Mouse (Mus musculus) gastrocnemius, adult 8-10 months (tissue): ENCODE data around the gene Igf1. TPM values are rescaled to one million over a fixed set of nuclear protein-coding genes. Genes with fewer than 3 reads are reported as not detected.

Experiments used
- DNase-seq, 2 experiments: peaks; one replicate each; pipeline ENCODE4 v3.0.0; 2022; ENCODE audit warnings: low spot score in 2 of 2
- total RNA-seq, 4 experiments: library from RNA; stranded (reverse); gene quantifications; 2 replicates each; pipeline ENCODE4 v1.2.4; 2022

Gene Igf1
- total RNA-seq = 1 to 10 TPM; 4.8 to 9.8 (median 6.7) TPM

DNA sequence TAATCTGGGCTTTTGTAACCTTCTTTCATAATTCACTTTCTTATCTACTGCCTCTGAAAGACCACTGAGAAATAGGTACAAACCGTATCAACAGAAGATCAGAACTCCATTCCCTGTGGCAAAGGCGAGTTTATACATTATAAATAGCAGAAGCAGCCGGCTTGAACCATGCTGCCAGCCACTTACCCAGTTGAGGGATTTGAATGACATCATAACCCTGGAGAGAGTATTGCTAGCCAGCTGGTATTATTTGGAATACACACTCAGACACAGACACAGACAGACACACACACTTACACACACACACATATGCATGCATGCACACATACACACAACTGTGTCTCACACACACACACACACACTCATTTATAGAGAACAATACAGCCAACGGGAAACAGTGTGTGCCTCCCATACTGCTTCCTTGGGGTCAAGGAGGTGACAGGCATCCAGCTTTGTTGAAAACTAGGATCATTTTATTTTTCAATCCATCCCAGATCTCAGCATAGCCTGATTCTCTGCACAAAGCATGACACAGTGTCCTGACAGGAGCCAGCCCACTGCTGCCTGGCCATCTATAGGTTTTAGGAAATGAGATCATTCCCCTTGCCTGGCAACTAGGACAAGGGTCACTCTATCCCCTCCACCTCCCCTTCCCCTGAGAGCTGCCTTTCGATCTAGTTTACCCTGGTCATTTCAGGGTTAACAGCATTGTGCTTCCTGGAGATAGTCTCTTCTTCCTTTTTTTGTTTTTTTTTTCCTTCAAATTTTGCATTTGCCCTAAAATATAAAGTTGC lies at the start of gene Igf1:
Gene Igf1 (plus strand): TSS at position 253 of the 794 bp plus-strand sequence.
- DNase-seq = no peak

DNA sequence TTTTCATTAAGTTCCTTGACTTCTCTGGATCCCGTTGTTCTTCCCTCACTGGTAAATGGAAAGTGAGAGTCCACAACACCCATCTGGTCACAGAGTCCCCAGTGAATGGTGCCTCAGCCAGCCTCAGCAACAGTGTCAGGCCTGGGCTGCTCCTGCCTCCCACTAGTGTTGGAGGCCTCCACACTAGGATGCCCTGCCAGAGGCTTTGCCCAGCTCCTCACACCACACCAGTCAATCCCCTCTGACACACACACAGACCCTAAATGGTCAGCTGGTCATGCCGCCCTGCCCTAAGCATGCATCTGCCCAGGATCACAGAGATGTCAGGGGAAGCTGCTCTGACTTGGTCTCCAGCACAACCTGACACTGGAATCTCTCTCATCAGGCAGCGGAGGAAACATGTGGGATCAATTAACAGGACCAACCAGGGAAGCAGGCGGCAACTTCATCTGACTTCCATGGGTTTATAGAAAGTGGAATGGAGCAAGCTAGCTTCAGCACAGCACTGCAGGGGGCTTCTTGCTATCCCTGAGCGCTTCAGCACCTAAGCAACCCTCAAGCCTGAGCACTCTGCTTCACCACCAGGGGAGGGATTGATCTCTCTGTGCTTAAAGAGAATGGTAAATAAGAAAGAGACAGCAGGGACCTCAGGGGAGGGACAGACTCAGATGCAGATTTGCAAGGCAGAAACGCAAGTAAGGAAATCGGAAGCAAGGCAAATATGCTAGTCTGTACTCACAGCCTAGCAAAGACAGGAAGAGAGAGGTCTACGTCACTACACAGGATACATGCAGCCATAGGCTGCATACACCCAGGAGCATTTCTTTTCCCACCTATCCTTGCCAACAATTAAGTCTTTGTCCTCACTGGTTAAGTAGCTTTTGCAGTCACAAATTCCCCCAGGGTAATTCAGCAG lies 45.6 kb upstream of the Igf1 start:
- no peak for DNase-seq

DNA sequence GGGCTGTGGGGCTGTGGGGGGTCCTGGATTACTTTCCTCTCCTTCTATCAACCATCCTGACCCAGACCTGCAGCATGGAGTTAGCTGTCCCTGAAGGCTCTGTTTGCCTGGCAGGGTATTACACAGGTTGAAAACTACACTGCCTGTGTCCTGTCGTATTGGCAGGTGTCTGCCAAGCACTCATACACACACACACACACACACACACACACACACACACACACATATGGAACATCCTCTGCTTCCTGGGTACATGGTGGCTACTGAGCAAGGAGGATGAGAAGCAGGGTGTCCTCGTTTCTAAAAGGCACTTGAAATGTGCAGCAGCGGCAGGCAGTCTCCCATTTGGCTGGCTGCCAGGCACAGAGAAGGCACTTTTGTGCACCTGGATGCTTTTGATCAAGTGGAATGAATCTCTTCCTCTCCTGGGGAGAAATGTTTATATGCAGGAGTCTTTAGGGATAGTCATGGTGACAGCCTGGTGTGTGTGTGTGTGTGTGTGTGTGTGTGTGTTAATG lies 44.9 kb upstream of the Igf1 start:
- no peak for DNase-seq

DNA sequence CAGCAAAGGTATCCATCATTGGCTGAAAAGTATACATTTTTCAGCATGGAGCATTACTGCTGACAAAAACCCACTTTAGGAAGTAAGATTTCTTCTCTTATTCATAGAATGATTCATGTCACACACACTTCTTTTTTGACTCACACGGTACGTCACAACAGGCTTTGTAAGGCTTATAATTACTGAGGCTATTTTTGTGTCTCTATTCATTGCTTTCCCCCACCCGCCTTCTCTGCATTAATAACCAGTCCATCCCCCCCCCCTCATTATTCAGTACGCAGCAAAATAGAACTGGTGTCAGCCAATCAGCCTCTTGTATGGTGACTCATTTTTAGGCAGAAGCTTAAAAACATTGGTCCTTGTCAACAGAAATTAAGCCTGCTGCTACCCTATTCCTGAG lies 41.2 kb upstream of the Igf1 start:
- no peak for DNase-seq

DNA sequence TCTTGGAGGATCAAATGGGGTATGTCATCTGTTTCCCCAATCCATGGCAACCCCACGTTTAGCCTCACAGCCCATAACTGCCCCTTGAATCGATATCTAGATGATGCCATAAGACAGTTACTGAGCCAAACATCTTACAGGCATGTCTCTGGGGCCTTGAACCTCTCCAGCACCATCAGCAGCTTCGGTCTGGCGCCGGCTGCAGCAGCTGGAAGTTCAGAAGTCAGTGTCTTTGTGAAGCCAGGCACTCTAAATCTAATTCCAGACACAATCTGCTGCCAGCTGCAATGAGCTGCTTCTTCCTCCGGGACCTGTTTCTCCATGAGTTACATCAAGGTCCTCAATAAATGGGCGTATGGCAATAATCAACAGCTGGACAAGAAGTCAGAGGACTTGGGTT lies 40.3 kb upstream of the Igf1 start:
- peak; percentile 28 to 53 for DNase-seq

DNA sequence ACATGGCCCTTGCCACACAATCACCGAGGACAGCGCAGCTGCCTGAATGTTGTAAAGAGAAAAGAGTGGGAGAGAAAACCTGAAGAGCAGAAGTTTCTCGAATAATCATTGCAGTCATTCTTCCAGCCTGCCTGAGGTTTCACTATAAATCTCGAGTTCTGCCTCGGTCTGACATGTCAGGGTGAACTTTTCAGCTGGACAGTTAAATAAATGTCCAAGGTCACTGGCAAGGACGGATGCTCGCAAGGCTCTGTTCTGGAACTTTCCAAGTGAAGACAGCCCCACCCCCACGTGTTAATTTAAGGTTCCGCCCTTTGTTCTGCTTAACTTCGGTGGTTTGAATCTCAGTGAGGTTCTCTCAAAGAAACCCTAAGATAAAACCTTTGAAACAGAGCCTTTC lies 36.2 kb upstream of the Igf1 start:
- DNase-seq = no peak

DNA sequence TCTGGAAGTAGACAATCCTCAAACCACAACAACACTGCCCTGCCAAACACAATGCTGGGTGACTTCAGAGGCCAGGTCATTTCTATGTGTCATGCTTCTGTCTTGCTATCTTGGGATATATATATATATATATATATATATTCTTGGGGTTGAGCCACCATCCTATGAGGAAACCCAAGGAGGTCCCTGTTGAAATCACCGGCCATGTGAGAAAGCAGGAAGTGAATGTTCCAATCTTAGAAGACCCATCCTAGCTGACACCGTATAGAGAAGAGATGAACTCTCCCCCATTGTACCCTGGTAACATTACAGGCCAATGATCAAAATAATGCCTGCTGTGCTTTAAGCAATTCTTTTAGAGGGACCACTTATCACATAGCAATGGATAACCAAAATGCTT lies 28.1 kb upstream of the Igf1 start:
- DNase-seq = no peak

DNA sequence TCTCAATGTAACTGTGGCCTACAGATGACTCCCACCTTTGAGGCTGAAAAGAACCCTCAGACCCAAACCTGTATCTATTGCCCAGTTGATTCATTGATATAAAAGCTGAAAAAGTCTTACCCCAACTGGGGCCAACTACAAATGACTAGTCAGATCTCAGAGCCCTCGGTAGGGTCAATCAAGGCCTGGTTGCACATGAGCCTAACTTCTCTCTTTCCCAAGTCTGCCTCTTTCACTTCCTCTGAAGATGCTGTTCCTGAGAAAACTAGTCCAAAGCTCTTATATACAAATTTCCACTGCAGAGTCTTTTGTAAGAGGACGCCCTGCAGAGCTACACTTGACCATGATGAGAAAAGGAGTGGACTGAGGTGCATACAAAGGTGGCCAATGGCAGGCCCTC lies 27.4 kb upstream of the Igf1 start:
- DNase-seq = no peak

DNA sequence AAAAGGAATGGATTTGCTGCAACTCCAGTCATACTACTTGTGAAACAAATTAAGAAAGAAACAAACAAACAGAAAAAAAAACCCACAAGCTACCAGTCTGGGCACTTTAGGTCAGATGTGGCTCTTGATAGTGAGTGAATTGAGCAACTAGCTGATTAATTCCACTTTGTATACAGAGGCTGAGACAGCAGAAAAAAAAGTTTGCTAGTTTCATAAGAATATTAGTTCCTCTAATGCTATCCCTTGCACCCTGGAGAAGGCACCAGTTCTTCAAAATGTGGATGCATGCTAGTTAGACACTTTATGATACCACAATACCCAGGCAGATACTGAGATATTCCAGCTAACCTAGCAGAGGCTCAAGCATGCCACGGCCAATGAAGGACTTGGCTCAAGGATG lies 26.0 kb upstream of the Igf1 start:
- DNase-seq = no peak

DNA sequence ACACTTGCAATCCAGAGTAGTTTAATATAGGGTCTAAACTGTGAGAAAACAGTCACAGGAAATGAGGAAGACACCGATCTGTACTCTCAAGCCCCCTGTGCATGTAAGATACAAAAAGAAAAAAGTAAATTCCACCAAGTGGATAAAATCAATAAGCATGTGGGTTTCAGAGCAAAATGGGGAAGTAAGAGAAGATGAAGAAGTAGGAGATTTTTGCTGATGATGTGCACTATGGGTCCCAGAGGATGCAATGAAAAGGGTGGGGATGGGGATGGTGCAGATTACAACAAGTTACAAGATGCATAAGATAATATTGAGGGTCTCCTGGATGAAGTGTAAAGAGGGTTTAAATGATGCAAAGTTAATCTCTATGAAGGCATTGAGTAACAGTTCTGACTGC lies 18.6 kb upstream of the Igf1 start:
- no peak for DNase-seq

DNA sequence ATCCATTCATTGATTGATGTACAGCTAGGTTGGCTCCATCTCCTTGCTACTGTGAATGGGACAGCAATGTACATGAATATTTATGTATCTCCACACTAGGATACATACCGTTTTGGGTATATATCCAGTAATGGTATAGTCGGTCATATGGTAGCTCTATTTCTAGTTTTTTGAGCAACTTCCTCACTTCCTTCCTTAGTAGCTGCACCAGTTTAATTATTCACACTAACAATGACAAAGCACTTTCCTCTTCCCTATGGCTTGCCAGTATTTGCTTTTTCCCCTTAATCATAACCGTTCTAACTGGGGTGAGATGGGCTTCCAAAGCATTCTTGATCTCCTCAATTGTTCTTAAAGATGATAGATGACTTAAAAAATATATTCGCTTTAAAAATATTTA lies 15.6 kb upstream of the Igf1 start:
- no peak for DNase-seq

DNA sequence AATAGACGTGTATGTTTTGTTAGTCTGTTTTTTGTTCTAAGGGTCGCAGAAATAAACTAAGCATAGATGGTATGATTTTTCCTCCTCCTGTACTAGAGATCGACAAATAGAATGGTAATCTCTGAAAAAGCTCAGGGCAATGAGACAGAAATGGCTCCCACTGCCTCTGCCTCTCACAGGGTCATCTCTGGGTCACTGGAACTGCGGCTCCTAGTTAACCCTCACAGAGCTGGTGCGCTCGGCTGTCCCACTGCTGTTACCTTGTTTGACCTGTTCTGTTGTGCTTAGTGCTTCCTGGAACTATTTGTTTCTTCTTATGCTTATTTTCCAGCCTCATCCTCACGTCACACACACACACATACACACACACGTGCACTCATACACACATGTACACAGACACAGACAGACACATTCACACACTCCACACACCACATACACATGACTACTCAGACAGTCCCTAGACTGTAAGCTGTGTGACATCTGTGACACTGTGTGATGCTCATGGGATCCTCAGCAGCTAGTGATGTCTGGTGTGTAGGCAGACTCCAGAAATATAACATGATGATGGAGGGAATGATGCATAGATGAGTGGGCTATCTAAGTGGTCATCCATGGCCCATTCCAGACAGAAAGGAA lies 13.0 kb upstream of the Igf1 start:
- DNase-seq = no peak

DNA sequence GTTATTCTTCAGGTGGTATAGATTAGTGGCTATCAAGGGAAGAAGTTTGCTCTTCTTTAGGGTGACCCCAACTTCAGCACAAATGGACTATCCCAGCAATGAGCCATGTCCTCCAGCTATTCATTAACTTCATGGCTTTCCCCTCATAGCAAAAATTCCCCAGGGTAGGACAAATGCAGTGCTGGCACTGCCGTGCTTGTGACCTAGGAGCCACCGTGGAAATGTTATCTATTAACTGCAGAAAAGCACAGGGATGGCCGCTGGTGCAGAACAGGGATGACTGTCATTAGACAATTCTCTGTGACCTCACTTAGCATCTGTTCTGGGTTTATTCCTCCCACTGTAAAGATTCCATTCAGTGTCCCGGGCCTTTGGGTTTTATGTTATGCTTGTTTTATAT lies 10.2 kb upstream of the Igf1 start:
- DNase-seq = no peak

DNA sequence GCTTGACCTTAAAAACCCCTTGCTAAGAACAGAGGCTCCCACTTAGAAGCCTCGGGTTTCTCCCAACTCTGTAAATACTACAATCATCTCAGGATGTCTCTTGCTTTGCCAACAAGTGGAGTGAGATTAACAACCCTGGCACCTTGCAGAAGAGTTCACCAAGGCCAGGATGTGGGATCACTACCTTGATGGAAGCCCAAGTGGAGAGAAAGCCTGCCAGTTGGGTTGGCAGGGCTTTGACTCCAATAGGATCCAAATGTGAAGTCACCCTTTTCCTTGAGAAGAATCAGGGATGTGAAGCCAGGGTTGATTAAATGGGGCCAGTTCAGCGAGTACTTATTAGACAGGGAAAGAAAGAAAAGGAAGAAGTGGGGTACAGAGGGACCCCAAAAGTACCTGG lies 9.6 kb upstream of the Igf1 start:
- DNase-seq = peak in 1 of 2 experiments; percentile 18

DNA sequence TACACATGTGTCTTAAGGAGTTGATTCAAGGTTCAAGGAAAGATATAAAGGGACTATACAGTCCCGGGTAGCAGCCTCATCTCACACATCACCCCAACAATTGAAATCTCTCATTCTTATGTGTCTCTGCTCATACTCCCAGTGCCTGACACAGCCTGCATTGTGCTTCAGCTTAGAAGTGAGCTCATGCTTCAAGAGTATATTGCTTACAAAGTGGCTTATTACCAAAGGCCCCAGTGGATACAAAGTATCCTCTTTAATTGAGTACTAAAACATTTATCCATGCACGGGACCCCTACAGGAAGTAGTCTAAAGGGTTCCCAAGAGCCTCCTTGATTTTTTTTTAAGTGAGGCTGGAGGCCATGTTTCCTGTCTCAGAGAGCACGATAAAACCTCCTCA lies 6.6 kb upstream of the Igf1 start:
- no peak for DNase-seq

DNA sequence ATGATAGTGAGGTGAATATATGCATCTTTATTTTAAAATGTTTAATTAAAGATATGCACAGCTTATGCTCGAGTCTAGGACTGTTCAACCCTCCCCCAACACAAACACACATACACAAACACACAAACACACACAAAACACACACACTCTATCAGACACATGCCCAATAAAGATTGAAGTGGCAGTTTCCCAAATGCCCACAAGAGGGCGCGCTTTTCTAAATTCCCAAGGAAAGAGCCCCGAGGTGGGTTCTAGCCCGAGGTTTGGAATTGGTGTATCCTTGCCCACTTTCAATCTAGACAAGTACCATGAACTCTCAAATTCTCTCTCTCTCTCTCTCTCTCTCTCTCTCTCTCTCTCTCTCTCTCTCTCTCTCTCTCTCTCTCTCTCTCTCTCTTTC lies 3.7 kb upstream of the Igf1 start:
- peak in 1 of 2 experiments; percentile 39 for DNase-seq

DNA sequence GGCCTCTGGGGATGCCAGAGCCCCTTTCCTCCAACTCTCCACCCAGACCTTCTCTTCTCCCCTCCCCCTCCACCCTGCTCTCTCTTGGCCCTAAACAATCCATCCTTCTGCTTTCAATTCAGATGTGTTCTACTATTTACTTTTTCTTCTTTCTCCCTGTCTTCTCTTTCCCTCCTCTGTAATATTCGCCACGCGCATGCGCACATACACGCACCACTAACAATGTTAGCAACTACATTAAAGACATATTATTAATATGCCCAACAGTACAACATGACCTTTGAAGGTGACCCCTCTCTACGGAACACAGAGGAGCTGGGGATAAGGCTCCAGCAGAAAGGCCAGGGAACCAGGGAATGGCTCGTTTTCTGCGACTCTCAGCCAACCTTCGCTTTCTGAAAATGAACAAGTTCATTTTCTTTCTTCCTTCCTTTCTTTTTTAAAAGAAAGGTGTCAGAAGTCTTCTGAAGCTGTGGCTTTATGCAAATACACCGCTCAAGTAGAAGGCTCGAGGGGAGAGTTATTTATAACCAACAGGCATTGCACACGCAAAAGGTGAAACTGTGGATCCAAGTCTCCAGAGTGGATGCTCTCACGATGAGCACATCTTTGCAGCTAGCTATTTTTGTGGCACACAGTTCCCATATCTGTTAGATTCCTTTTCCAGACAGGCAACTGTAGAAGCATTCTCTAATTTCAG lies 2.5 kb upstream of the Igf1 start:
- DNase-seq = no peak

DNA sequence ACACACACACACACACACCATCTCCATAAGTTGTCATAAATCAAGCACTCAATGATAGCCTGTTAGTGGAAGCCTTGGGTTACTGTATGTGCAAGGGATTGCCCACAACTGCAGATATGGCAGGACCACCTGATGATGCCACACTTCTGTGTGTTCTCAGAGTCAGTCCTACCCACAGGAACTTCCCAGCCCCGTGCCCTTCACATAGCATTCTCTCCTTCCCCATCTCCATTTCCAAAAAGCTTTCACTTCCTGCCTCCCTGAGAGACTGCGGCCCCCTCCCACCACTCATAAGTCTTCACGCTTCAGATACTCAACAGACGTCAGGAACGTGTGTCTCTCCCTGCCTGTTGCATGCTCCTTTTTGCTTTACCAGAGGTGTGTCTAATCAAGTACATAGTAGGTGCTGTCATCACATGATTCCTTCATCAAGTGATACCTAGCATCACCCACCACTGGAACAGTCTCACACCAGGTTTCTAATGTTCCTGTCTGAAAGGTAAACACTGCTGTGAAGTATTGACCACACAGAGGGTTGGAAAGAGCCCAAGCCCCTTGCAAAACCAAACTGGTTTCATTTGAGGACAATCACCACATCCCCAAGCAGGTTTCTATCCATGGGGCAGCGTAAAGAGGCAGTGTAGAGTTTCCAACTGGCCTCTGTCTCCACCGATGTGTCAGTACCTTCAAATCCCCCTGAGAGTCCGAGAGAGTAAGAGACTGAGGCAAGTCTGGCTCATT lies 680 bp upstream of the Igf1 start:
- DNase-seq = no peak

DNA sequence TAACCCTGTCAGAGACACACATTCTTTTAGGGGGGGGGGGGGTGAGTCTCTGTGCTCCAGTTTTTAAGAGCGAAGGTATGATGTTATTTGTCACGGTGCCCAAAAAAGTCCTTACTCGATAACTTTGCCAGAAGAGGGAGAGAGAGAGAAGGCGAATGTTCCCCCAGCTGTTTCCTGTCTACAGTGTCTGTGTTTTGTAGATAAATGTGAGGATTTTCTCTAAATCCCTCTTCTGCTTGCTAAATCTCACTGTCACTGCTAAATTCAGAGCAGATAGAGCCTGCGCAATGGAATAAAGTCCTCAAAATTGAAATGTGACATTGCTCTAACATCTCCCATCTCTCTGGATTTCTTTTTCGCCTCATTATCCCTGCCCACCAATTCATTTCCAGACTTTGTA lies 874 bp downstream of the Igf1 start:
- DNase-seq = no peak

DNA sequence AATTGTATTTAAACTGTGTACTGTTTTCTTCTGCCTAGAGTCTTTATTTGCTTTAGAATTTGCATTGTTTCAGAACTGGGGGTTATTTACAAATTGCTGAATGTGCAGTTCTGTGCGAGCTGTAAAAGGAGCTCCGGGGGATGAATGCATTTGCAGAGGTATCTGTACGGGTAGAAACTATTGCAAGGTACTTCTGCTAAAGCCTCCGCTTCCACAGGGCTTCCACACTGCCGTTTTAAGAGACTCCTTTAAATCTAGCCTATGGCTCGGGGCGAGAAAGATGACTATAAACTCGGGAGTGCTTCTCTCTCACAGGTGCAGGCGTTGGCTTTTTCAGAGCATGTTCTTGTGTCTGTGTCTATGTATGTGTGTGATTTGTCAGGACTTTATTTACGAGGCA lies 1.4 kb downstream of the Igf1 start:
- DNase-seq = no peak
